Mouse (Mus musculus) E14TG2a.4 (cell line): ENCODE results near the gene Ubqln1.

ENCODE experiments used
- H3K27me3 ChIP-seq: 2 replicates; pipeline ENCODE4 v1.6.1; 2014; ENCODE audit warnings: low read length, control low read depth; ENCODE audit not compliant: insufficient read depth
- H3K36me3 ChIP-seq: 2 replicates; pipeline ENCODE4 v1.6.1; 2014; ENCODE audit warnings: low read length, control low read depth; ENCODE audit not compliant: insufficient read depth
- H3K4me1 ChIP-seq: replicated peaks from 2 replicates; pipeline ENCODE4 v1.6.1; 2014; ENCODE audit warnings: low read depth, low read length, control low read depth
- H3K4me3 ChIP-seq: replicated peaks from 2 replicates; pipeline ENCODE4 v1.5.1; 2014; ENCODE audit warnings: mild to moderate bottlenecking, low read length
- H3K9me3 ChIP-seq: 2 replicates; pipeline ENCODE4 v1.6.1; 2014; ENCODE audit warnings: low read length, control low read depth
- CTCF ChIP-seq: conservative IDR thresholded peaks from 2 replicates; pipeline ENCODE4 v1.5.1; 2014; ENCODE audit warnings: low read length
- NANOG ChIP-seq: IDR thresholded peaks from 2 replicates; pipeline ENCODE4 v1.6.1; 2014; ENCODE audit warnings: borderline replicate concordance, low read length, mixed read lengths
- POU5F1 ChIP-seq: IDR thresholded peaks from 2 replicates; pipeline ENCODE4 v1.6.1; 2014; ENCODE audit warnings: low read length, borderline replicate concordance

The Ubqln1 gene

DNA sequence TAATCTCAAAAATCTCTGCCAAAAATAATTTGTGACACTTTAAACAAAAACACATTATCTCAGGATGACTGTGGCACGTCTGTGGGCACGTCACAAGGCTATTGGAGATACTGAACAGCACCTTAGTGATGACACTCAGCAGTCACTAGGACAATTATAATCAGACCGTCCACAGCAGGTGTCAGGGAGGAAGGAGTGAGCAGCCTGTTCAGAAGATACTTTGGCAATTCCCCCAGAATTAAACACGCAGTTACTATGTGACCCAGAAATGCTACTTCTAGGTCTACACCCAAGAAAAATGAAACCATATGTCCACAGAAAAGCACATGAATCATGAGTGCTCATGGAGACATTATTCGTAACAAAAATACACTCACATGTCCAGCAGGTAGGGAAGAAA lies 5.0 kb downstream of the Ubqln1 start:
- Histone ChIP-seq H3K27me3 (no peaks in the 10 kb centered on the region), H3K36me3 (peaks cover 35% of the 10 kb centered on the region), H3K9me3 (no peaks in the 10 kb centered on the region), H3K4me1 (peaks cover 52% of the 10 kb centered on the region), H3K4me3 (no peak overlapping the region)
- TF ChIP-seq POU5F1 (no peak), NANOG (no peak), CTCF (no peak)

DNA sequence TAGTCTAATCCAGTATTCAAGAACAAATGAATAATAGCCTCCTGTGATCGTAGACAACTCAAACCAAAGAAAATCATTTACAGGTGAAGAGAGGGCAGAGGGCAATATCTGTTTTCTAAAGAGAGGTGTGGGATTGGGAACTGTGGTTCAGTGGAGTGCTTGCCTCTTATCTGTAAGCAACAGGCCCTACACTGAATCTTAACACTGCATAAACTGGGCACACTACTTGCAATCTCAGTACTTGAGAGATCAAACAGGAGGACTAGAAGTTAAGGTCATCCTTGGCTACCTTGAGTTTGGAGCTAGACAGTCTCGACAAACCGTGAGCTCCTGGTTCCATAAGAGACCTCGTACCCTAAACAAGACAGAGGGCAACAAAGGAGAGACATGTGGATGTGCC lies 9.4 kb downstream of the Ubqln1 start:
- H3K27me3 ChIP-seq, result no peaks in the 10 kb centered on the region

DNA sequence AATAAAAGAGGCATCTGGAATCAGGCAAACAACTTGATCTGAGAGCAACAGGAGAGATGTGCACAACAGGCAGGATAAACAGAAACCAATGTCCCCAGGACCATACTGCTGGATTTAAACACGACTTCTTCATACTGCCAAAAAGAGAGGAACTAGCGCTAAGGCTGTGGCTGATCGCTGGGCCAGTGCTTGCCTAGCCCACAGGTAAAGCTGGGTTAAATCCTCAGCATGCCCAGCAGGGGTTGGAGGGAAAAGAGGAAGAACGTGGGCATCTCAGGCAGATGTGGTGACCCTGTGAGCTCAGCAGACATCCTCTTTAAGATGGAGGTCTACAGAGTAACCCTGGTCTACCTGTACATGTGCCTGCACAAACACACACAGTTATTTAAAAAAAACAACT lies 10.5 kb downstream of the Ubqln1 start:
- Histone ChIP-seq H3K4me1 (peaks cover 26% of the 10 kb centered on the region), H3K36me3 (peaks cover 13% of the 10 kb centered on the region), H3K9me3 (no peaks in the 10 kb centered on the region), H3K27me3 (no peaks in the 10 kb centered on the region), H3K4me3 (no peak overlapping the region)
- TF ChIP-seq NANOG (no peak), CTCF (no peak), POU5F1 (no peak)

More for the DNA sequence above, 9.4 kb downstream of the Ubqln1 start:
- Histone ChIP-seq H3K9me3 (no peaks in the 10 kb centered on the region), H3K36me3 (peaks cover 18% of the 10 kb centered on the region), H3K4me1 (peaks cover 29% of the 10 kb centered on the region), H3K4me3 (no peak overlapping the region)
- no peak for TF ChIP-seq NANOG
- TF ChIP-seq POU5F1, result no peak
- no peak for TF ChIP-seq CTCF

DNA sequence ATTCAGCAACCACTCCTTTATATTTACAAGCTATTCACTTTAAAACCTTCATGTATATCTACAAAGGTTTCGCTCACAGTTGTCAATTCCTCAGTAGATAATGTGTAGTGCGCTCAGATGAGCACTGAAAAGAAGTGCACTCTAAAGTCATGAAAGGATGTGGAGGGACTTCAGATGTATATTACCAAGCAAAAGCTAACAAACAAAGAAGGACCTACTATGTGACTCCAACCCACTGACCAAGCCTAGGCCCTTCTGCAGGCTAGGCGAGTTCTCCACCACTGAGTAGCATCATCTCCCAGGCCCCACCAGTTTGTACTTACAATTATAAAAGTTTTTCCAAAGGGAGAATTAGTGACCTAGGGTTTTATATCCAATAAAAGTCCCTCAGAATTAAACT lies 11.3 kb downstream of the Ubqln1 start:
- H3K36me3 ChIP-seq, result peaks cover 13% of the 10 kb centered on the region
- no peaks in the 10 kb centered on the region for H3K27me3 ChIP-seq
- H3K9me3 ChIP-seq, result no peaks in the 10 kb centered on the region
- no peak overlapping the region for H3K4me3 ChIP-seq
- TF ChIP-seq NANOG, result no peak
- TF ChIP-seq POU5F1, result no peak
- no peak for TF ChIP-seq CTCF
- H3K4me1 ChIP-seq, result peaks cover 24% of the 10 kb centered on the region

DNA sequence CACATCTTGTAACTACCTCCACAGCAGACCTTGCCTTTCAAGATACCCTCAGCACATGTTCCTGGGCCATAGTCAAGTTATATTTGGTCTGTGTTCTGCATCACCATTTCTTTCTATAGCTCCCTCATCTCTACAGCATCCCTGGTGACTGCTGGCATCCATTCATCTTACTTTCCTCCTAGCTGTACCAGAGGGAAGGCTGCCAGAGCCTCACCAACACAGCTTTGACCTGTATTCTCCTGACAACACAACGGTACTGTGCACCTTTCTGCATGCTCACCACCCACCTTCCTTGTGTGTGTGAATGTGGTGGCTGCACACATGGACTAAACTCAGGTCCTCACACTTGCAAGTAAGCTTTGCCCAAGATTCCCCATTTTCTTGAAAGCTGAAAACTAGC lies 12.6 kb downstream of the Ubqln1 start:
- H3K4me3 ChIP-seq, result no peak overlapping the region
- peaks cover 17% of the 10 kb centered on the region for H3K36me3 ChIP-seq
- peaks cover 20% of the 10 kb centered on the region for H3K4me1 ChIP-seq
- H3K9me3 ChIP-seq, result no peaks in the 10 kb centered on the region
- TF ChIP-seq NANOG, result no peak
- TF ChIP-seq POU5F1, result no peak
- no peak for TF ChIP-seq CTCF
- H3K27me3 ChIP-seq, result no peaks in the 10 kb centered on the region

DNA sequence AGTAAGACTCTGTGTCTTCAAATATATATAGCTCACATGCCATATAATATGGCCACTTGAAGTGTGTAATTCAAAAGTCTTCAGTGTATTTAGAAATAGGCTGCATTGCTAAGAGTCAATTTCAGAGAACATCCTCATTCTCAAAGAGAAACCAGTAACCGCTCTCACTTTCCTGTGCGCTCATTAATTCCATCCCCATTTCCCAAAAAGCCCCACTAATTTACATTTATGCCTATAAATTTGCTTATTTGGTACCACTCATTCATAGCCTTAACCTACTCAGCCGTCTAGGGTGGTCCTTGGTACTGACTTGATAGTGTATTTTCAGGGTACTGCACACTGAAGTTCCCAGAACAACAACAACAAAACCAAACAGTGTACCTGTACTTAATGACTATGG lies 13.5 kb downstream of the Ubqln1 start:
- Histone ChIP-seq H3K4me3 (no peak overlapping the region), H3K9me3 (no peaks in the 10 kb centered on the region), H3K27me3 (no peaks in the 10 kb centered on the region), H3K4me1 (peaks cover 15% of the 10 kb centered on the region), H3K36me3 (peaks cover 26% of the 10 kb centered on the region)
- TF ChIP-seq NANOG (no peak), POU5F1 (no peak), CTCF (no peak)

DNA sequence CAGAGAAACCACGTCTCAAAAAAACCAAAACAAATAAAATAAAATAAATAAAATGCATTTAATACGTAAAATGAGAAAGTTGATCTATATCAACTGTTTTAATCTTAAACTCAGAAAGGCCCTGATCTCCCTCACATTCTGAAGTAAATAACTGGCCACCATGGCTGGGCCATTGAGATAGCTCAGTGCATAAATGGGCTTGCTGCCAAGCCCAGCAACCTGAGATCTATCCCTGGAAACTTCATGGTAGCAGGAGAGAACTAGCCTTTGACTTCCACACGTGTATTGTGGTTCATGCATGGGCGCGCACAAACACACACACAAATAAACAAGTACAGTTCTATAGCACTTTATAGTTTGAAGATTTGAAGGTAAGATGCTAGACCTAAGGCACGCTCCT lies 14.1 kb downstream of the Ubqln1 start:
- H3K4me3 ChIP-seq, result no peak overlapping the region
- peaks cover 12% of the 10 kb centered on the region; the same call in 1 of the 2 replicates for H3K4me1 ChIP-seq
- H3K36me3 ChIP-seq, result peaks cover 26% of the 10 kb centered on the region
- TF ChIP-seq NANOG, result no peak
- no peak for TF ChIP-seq POU5F1
- no peak for TF ChIP-seq CTCF
- H3K27me3 ChIP-seq, result no peaks in the 10 kb centered on the region
- no peaks in the 10 kb centered on the region for H3K9me3 ChIP-seq

DNA sequence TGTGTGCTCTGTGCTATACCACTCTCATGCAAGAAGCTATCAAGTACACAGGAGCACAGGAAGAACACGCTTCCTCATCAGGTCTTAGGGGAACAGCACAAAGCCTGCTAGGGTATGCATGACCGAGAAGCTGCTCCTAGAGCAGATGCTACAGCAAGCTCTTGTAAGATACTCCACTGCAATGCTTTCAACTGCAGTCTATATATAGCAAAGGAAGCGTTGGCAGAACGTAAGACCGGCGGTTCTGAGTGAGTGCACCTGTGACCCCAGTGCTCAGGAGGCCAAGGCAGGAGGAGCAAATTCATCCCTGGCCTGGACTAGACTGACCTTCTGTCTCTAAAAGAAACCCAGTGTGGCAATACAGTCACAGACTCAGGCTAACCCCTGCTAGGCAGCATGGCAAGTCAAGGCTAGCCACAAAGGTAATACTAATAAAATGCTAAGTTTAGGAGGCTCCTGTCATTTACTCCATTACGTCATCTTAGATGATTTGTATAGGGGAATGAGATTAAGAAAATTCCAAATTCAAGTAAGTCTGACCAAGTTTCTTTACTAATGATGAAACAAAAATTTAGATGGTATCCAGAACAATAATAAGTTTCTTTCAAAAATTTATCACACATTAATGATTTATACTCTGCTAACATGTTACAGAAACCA lies 17.3 kb downstream of the Ubqln1 start:
- Histone ChIP-seq H3K36me3 (peaks cover 44% of the 10 kb centered on the region), H3K4me1 (peaks cover 18% of the 10 kb centered on the region)
- TF ChIP-seq NANOG (no peak), POU5F1 (no peak), CTCF (no peak)

DNA sequence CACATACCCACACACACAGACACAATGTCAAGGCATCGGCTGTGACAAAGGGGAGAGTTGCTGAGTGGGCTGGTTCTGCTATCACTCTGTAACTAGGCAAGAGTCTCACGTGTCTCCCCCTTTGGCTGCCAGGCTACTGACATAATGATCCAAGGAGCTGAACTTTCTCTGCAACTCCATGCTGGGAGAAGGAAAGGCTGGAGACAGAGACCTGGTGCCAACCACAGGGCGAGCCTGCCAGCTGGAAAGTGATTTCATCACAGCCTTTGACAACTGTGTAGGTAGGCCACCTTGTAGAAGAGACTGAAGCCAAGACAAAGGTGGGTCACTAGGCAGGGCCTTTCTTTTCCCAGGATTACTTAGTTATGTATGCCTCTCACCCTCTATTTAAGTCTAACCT lies 18.2 kb downstream of the Ubqln1 start:
- Histone ChIP-seq H3K27me3 (no peaks in the 10 kb centered on the region), H3K36me3 (peaks cover 52% of the 10 kb centered on the region), H3K4me1 (peaks cover 18% of the 10 kb centered on the region), H3K9me3 (no peaks in the 10 kb centered on the region), H3K4me3 (no peak overlapping the region)
- TF ChIP-seq CTCF (no peak), NANOG (no peak), POU5F1 (no peak)

More for the DNA sequence above, 17.3 kb downstream of the Ubqln1 start:
- H3K4me3 ChIP-seq, result no peak overlapping the region
- H3K27me3 ChIP-seq, result no peaks in the 10 kb centered on the region
- no peaks in the 10 kb centered on the region for H3K9me3 ChIP-seq
